Mouse (Mus musculus): ENCODE measurements around the gene Hsd3b1.

- TF ChIP-seq POLR2A (IDR thresholded peaks at IDR 0.05; ENCODE audit: low read depth, low read length) (no peak), CTCF (conservative IDR thresholded peaks at IDR 0.05; ENCODE audit: insufficient read depth, insufficient read length, low read depth, low read length) (no peak)
These were observed 45.4 kb downstream of the Hsd3b1 start, which contains the start of gene Hsd3b6 for GRCm38 (mm10) chr3:98814101-98814670.
